Mouse (Mus musculus): ENCODE data around the gene Auts2.

DNA sequence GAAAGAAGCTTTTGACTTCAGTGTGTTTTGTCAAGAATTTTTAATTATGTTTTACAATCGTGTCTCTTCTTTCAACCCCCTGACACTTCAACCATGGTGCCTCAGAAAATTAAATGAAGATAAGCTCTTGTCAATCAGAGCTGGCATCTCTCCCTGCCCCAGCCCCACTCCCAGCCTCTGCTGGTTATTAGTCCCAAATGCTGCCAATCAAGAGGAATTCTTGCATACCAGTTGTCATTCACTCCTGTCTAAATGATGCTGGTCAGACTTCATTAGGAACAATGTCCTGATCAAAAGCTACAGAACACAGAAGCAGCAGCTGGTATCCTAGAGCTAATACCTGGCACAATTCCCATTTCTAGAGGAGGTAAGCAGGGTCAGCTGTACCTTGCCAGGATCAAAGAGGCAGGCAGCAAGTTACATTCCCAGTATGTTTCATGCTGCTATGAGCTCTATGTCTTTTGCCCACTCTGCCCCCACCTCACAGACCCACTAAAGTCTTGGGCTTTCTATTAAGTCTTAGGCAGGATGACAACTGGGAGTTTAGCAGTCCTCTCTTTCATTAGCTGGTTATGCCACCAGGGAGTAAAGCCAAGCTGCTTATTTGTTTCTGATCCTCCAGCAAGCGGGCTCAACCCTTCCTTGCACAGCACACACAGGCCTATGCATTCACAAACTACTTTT lies 134.1 kb downstream of the Auts2 start:
- TF ChIP-seq CTCF (IDR thresholded peaks at IDR 0.05; ENCODE audit: insufficient read depth, low read length), result no peak
- no peak for TF ChIP-seq POLR2A (IDR thresholded peaks at IDR 0.05; ENCODE audit: borderline replicate concordance, extremely low read depth, low read depth, low read length)

Measured in lung, adult 2 months (tissue).